Mouse (Mus musculus) midbrain, embryonic 16.5 days (tissue): ENCODE data around the gene Fbxo21. TPM values are rescaled to one million over a fixed set of nuclear protein-coding genes. Genes with fewer than 3 reads are reported as not detected.

Experiments used
- ATAC-seq: fragments of 200-750 bp; cut with Nextera tagmentation; 2 replicates; pipeline ENCODE4 v1.8.0; 2017; ENCODE audit warnings: moderate TSS enrichment
- H3K27ac ChIP-seq: fragments of 300-500 bp; sonication (generic); 2 replicates; pipeline ENCODE4 v1.5.1; 2014; ENCODE audit warnings: mild to moderate bottlenecking, low read length, mixed read lengths
- H3K27me3 ChIP-seq: fragments of 300-500 bp; sonication (generic); 2 replicates; pipeline ENCODE4 v1.6.1; 2014; ENCODE audit warnings: low read depth, low read length, mixed read lengths; ENCODE audit not compliant: control insufficient read depth, insufficient read depth
- H3K36me3 ChIP-seq: fragments of 300-500 bp; sonication (generic); 2 replicates; pipeline ENCODE4 v1.6.1; 2014; ENCODE audit warnings: mild to moderate bottlenecking, low read length, moderate library complexity, mixed read lengths; ENCODE audit not compliant: control insufficient read depth, insufficient read depth
- H3K4me1 ChIP-seq: fragments of 300-500 bp; sonication (generic); 2 replicates; pipeline ENCODE4 v1.6.1; 2014; ENCODE audit warnings: mild to moderate bottlenecking, low read length, mixed read lengths; ENCODE audit not compliant: control insufficient read depth, insufficient read depth
- H3K4me2 ChIP-seq: fragments of 300-500 bp; sonication (generic); 2 replicates; pipeline ENCODE4 v1.6.1; 2014; ENCODE audit warnings: mild to moderate bottlenecking, low read length, mixed read lengths
- H3K4me3 ChIP-seq: fragments of 300-500 bp; sonication (generic); 2 replicates; pipeline ENCODE4 v1.5.1; 2014; ENCODE audit warnings: low read depth, mild to moderate bottlenecking, low read length, moderate library complexity, mixed read lengths
- H3K9ac ChIP-seq: fragments of 300-500 bp; sonication (generic); 2 replicates; pipeline ENCODE4 v1.6.1; 2014; ENCODE audit warnings: low read depth, low read length, mixed read lengths
- H3K9me3 ChIP-seq: fragments of 300-500 bp; sonication (generic); replicated peaks from 2 replicates; pipeline ENCODE4 v1.6.1; 2014; ENCODE audit warnings: mild to moderate bottlenecking, low read length, mixed read lengths; ENCODE audit not compliant: control insufficient read depth, poor library complexity, severe bottlenecking
- WGBS: fragments of 180-500 bp; shearing (Covaris S2); extraction: QIAGEN DNeasy Blood & Tissue Kit; methylation state at CpG from one replicate; pipeline ENCODE4 v1.1.7; 2014; 5-methylcytosine and 5-hydroxymethylcytosine counted together
- polyA plus RNA-seq: library from polyadenylated mRNA; unstranded; fragments of >200 nt; fragmentation: Nextera tagmentation; extraction: Ambion mirVana; gene quantifications from 2 replicates; pipeline ENCODE4 v1.2.1, GENCODE M21; 2015

Fbxo21 gene
- polyA plus RNA-seq, 1 experiment from 2014 or later = 173 TPM

DNA sequence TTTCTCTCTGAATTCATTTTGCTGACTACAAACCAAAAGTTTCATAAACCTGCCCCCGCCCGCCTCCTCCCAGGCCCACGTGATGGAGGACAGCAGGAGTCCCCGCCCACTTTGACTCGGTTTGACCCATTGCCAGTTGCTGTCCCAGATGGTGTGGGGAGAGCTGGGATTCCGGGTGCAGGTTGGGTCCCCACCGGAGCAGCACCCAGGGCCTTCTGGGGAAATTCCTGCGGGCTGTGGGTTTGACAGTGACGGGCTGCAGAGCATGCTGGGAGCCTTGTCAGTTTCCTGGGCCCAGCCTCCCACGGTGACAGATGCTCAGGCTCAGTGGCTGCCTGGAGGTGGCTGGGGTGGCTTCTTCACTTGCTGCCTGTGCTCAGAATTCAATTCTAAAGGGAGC, 52.9 kb downstream of the Fbxo21 start:
- no peak overlapping the region for H3K27ac ChIP-seq
- H3K9me3 ChIP-seq = no peaks in the 10 kb centered on the region
- H3K4me1 ChIP-seq = peaks cover 29% of the 10 kb centered on the region; the same call in 1 of the 2 replicates
- 0 out of 2 replicates have a peak overlapping the region, but pooled peaks have one; percentile 20 for H3K9ac ChIP-seq
- H3K4me2 ChIP-seq = peak overlapping the region; percentile 100
- 2% methylated on average over 10 of the region's 10 CpGs for WGBS
- H3K27me3 ChIP-seq = peaks cover 41% of the 10 kb centered on the region
- peak overlapping the region; percentile 32 for H3K4me3 ChIP-seq
- no peak for ATAC-seq
- no peaks in the 10 kb centered on the region for H3K36me3 ChIP-seq

DNA sequence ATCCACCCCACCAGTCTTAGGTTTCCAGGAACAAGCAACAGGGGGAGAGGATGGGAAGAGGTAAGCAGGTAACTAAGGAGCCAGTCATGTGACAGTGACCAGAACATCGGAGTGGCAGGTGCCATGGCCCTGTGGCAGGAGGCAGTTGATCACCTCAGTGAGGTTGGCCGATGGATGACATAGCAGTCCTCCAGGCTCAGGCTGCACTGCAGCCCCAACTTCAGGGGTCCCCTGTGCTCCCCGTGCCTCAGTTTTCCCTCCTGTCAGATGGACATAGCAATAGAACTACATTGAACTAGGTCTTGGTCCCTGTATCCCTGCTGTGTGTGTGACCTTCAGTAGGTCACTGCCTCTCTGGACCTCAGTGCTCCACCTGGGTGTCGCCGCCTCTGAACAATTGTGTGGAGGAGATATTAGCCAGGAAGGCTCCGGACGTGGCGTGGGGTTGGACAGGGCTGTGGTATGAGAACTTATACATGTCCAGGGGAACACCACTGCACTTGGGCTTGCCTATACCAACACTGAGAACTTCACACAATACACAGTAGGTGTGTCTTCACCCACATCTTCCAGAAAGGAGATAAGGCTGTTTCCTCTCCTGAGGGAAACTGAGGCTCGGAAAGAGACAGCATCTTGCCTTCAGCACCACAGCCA, 53.6 kb downstream of the Fbxo21 start:
- Histone ChIP-seq H3K36me3 (no peaks in the 10 kb centered on the region), H3K9ac (no peak overlapping the region), H3K27me3 (peaks cover 41% of the 10 kb centered on the region), H3K4me1 (peaks cover 29% of the 10 kb centered on the region; the same call in 1 of the 2 replicates), H3K4me3 (no peak overlapping the region), H3K9me3 (0 out of 2 replicates have a peak, but pooled peaks cover 2% of the 10 kb centered on the region), H3K27ac (no peak overlapping the region), H3K4me2 (no peak overlapping the region)
- no peak for ATAC-seq
- WGBS = 89% methylated on average over 9 of the region's 9 CpGs

DNA sequence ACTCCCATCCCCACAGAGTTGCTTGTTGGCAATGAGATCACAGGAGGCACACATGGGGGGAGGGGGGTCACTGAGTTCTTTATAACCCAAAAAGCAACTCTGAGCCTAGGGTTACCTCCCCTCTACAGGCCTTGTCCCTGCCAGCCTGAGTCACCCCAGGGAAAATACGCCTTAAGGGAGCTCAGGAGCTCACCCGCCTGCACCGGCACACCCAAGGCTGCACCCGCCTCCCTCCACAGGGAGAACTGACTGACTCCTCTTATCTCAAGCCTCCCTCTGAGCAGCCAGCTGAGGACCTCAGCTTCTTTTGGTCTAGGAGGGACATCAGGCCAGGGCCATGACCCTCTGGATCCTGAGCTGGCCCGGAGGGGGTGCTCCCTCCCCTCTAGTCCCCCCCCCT, 54.5 kb downstream of the Fbxo21 start:
- Histone ChIP-seq H3K27ac (no peak overlapping the region), H3K4me1 (peaks cover 29% of the 10 kb centered on the region; the same call in 1 of the 2 replicates), H3K36me3 (no peaks in the 10 kb centered on the region), H3K4me3 (no peak overlapping the region), H3K9ac (no peak overlapping the region), H3K4me2 (no peak overlapping the region), H3K27me3 (peaks cover 39% of the 10 kb centered on the region), H3K9me3 (0 out of 2 replicates have a peak, but pooled peaks cover 2% of the 10 kb centered on the region)
- ATAC-seq = no peak
- WGBS = 48% methylated on average over 5 of the region's 5 CpGs

DNA sequence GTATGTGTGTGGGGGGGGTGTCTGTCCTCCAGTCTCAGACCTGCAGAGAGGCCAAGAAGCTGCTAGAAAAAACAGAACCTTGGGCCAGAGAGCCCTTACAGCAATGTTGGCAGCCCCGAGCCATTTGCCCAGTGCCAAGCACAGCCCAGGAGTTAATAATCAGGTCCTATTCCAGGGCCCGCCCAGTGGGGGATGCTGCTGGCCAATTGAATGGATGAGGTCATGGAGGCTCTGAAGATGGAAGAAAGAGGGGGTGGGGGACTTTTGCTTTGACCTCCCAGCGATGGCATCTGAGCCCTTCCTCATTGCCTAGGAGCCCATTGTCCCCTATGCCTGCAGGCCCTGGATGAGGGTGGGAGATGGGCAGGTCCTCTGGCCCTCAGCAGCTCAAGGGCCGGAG, 55.0 kb downstream of the Fbxo21 start:
- H3K27ac ChIP-seq = no peak overlapping the region
- no peak for ATAC-seq
- H3K4me3 ChIP-seq = no peak overlapping the region
- no peak overlapping the region for H3K4me2 ChIP-seq
- H3K4me1 ChIP-seq = peaks cover 29% of the 10 kb centered on the region; the same call in 1 of the 2 replicates
- H3K27me3 ChIP-seq = peaks cover 38% of the 10 kb centered on the region
- H3K9me3 ChIP-seq = 0 out of 2 replicates have a peak, but pooled peaks cover 2% of the 10 kb centered on the region
- WGBS = 50% methylated on average over 4 of the region's 4 CpGs
- no peak overlapping the region for H3K9ac ChIP-seq
- H3K36me3 ChIP-seq = no peaks in the 10 kb centered on the region

DNA sequence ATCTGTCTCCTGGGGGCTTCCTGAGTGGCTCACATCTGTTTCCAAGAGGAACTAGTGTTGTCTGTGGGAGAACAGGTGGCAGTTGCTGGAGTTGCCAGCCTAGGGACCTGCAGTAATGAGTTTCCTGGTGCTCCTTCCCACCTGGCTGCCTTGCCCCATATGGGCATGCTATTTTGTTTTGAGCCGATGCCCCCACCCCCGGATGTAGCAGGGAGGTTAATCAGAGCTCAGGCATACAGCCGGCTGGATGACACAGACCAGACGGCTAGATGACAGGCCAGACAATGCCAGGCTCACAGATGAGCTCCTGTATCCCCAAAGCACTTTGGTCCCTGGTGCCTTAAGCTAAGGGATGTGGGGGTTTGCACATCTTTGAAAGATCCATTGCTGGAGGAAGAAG, 56.8 kb downstream of the Fbxo21 start:
- Histone ChIP-seq H3K9me3 (0 out of 2 replicates have a peak, but pooled peaks cover 2% of the 10 kb centered on the region), H3K4me2 (no peak overlapping the region), H3K27ac (no peak overlapping the region), H3K27me3 (peaks cover 20% of the 10 kb centered on the region), H3K4me3 (no peak overlapping the region), H3K36me3 (no peaks in the 10 kb centered on the region), H3K9ac (no peak overlapping the region), H3K4me1 (peaks cover 20% of the 10 kb centered on the region; the same call in 1 of the 2 replicates)
- no peak for ATAC-seq
- WGBS = 44% methylated on average over 4 of the region's 4 CpGs

DNA sequence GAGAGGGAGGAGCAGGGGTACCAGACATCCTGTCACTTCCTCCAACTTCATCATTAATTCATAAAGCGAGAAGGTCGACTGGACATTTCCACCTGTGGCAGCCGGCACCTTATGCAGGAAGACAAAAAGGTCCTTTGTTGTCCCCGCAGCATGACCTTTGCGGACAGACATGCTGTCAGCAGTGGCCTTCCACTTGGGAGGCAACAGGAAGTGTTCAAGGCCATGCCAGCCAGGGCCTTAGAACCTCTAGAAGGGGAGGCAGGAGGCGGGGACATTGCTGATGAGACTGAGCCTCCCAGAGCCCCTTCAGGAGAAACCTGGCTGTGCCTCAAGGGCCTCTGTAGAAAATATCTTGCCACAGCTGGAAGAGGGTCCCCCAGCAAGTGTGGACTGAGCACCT, 57.2 kb downstream of the Fbxo21 start:
- 0 out of 2 replicates have a peak, but pooled peaks cover 2% of the 10 kb centered on the region for H3K9me3 ChIP-seq
- H3K36me3 ChIP-seq = no peaks in the 10 kb centered on the region
- WGBS = 72% methylated on average over 6 of the region's 6 CpGs
- H3K27me3 ChIP-seq = peaks cover 16% of the 10 kb centered on the region
- no peak overlapping the region for H3K4me3 ChIP-seq
- H3K9ac ChIP-seq = no peak overlapping the region
- H3K27ac ChIP-seq = no peak overlapping the region
- H3K4me1 ChIP-seq = peaks cover 15% of the 10 kb centered on the region; the same call in 1 of the 2 replicates
- H3K4me2 ChIP-seq = no peak overlapping the region
- no peak for ATAC-seq

DNA sequence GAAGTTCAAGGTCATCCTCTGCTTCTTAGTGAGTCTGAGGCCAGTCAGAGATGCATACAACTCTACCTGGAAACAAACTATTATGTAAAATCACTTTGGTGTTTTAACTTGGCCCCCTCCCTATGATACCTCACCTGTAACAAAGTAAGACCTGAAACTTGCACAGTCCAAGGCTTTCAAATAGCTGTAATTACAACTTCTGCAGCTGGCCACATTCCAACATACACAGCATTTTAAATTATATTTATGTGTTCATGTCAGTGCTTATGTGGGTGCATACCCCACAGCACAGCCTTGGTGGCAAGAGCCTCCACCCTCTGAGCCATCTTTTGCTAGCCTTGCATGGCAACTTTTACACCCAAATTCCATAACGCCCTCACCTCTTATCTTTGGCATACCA, 58.1 kb downstream of the Fbxo21 start:
- 78% methylated on average over 1 of the region's 1 CpGs for WGBS
- H3K4me3 ChIP-seq = no peak overlapping the region
- no peaks in the 10 kb centered on the region for H3K36me3 ChIP-seq
- H3K9me3 ChIP-seq = 0 out of 2 replicates have a peak, but pooled peaks cover 2% of the 10 kb centered on the region
- H3K4me1 ChIP-seq = peaks cover 7% of the 10 kb centered on the region; the same call in 1 of the 2 replicates
- no peak for ATAC-seq
- no peak overlapping the region for H3K27ac ChIP-seq
- H3K27me3 ChIP-seq = peaks cover 7% of the 10 kb centered on the region
- no peak overlapping the region for H3K4me2 ChIP-seq
- H3K9ac ChIP-seq = no peak overlapping the region

DNA sequence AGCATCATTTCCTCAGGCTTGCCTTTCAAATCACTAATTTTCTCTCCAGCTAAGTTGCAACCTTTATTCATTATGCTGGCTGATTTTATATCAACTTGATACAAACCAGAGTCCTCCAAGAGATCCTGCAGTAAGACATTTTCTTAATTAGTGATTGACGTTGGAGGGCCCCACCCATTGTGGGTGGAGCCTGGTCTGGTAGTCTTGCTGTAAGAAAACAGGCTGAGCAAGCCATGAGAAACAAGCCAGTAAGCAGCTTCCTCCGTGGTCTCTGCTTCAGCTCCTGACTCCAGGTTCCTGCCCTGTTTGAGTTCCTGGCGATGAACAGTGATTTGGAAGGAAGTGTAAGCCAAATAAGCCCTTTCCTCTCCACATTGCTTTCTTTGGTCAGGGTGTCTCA, 59.3 kb downstream of the Fbxo21 start:
- no peaks in the 10 kb centered on the region for H3K36me3 ChIP-seq
- H3K4me3 ChIP-seq = no peak overlapping the region
- H3K4me2 ChIP-seq = no peak overlapping the region
- no peak overlapping the region for H3K27ac ChIP-seq
- H3K9ac ChIP-seq = no peak overlapping the region
- 70% methylated on average over 3 of the region's 3 CpGs for WGBS
- ATAC-seq = no peak
- peaks cover 6% of the 10 kb centered on the region; the same call in 1 of the 2 replicates for H3K4me1 ChIP-seq
- H3K9me3 ChIP-seq = 0 out of 2 replicates have a peak, but pooled peaks cover 2% of the 10 kb centered on the region
- H3K27me3 ChIP-seq = no peaks in the 10 kb centered on the region; the same call in 1 of the 2 replicates
